Mouse (Mus musculus) heart, embryonic 11.5 days (tissue): ENCODE data around the gene Klk15. TPM values are rescaled to one million over a fixed set of nuclear protein-coding genes. Genes with fewer than 3 reads are reported as not detected.
"Not testable (repeated sequence)": the region's sequence is repeated elsewhere in the genome, so short reads cannot be mapped to it uniquely, and the experiment has no call there.

Experiments
- ATAC-seq: fragments of 200-750 bp; cut with Nextera tagmentation; replicated peaks from 2 replicates; pipeline ENCODE4 v1.8.0; 2017; ENCODE audit warnings: moderate library complexity; ENCODE audit not compliant: insufficient number of reproducible peaks, low FRiP score, low TSS enrichment
- H3K27ac ChIP-seq: fragments of 300-500 bp; sonication (generic); 2 replicates; pipeline ENCODE4 v1.5.1; 2014; ENCODE audit warnings: mild to moderate bottlenecking, low read depth, low read length
- H3K27me3 ChIP-seq: fragments of 300-500 bp; sonication (generic); 2 replicates; pipeline ENCODE4 v1.6.1; 2014; ENCODE audit warnings: mild to moderate bottlenecking, low read length, mixed read lengths; ENCODE audit not compliant: control insufficient read depth, insufficient read depth
- H3K36me3 ChIP-seq: fragments of 300-500 bp; sonication (generic); 2 replicates; pipeline ENCODE4 v1.6.1; 2014; ENCODE audit warnings: mild to moderate bottlenecking, low read length, moderate library complexity, mixed read lengths; ENCODE audit not compliant: control insufficient read depth, insufficient read depth
- H3K4me1 ChIP-seq: fragments of 300-500 bp; sonication (generic); 2 replicates; pipeline ENCODE4 v1.6.1; 2014; ENCODE audit warnings: low read length; ENCODE audit not compliant: control insufficient read depth, insufficient read depth
- H3K4me2 ChIP-seq: fragments of 300-500 bp; sonication (generic); 2 replicates; pipeline ENCODE4 v1.6.1; 2014; ENCODE audit warnings: mild to moderate bottlenecking, moderate library complexity
- H3K4me3 ChIP-seq: fragments of 300-500 bp; sonication (generic); 2 replicates; pipeline ENCODE4 v1.5.1; 2014; ENCODE audit warnings: low read depth, low read length
- H3K9ac ChIP-seq: fragments of 300-500 bp; sonication (generic); 2 replicates; pipeline ENCODE4 v1.6.1; 2014; ENCODE audit warnings: mild to moderate bottlenecking, low read depth, low read length, moderate library complexity
- H3K9me3 ChIP-seq: fragments of 300-500 bp; sonication (generic); replicated peaks from 2 replicates; pipeline ENCODE4 v1.6.1; 2016; ENCODE audit warnings: low read length; ENCODE audit not compliant: control insufficient read depth
- WGBS: fragments of 180-500 bp; shearing (Covaris S2); extraction: QIAGEN DNeasy Blood & Tissue Kit; methylation state at CpG from one replicate; pipeline ENCODE4 v1.1.7; 2014; ENCODE audit not compliant: insufficient replicate concordance; 5-methylcytosine and 5-hydroxymethylcytosine counted together
- polyA plus RNA-seq: library from polyadenylated mRNA; unstranded; fragments of >200 nt; fragmentation: Nextera tagmentation; extraction: Ambion mirVana; gene quantifications from 2 replicates; pipeline ENCODE4 v1.2.1, GENCODE M21; 2014

The Klk15 gene
- polyA plus RNA-seq, 1 experiment from 2014 or later, result not detected

DNA sequence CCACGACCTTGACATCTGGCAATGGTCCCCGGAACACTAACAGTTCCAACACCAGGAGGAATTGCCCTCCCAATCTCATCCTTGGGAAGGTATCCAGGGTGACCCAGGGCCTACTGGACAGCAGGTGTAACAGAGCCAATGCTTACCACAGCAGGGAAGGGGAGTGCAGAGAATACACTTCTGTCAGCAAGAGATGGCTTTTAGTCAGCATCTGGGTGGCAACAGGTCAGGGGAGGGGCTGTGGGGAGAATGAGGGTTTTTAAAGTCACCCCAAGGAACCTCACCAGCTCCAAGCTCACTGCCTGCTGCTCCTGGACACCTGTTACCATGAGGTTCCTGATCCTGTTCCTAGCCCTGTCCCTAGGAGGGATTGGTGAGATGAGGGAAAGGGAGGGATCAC, 16.8 kb downstream of the Klk15 start, which contains the start of gene Klk1b8:
TSS of gene Klk1b8 (plus strand) at position 301 of the 400 bp plus-strand sequence.
- ATAC-seq, result no peak
- WGBS, result 77% methylated on average over 2 of the region's 2 CpGs
- no peak within 1 kb of the TSS for H3K27ac ChIP-seq

DNA sequence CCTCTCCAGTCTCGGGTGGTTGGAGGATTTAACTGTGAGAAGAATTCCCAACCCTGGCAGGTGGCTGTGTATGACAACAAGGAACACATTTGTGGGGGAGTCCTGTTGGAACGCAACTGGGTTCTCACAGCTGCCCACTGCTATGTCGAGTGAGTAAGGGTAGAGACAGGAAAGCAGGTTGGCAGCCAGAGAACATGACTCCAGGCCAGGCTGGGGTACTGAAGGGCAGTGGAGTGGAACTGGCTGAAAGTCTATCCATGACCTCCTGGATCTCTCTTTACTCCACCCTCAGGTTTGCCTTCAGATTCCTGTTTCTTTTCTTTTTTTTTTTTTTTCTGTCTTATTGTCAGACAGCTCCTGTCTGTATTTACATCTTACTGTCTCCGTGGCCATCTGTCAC, 19.2 kb downstream of the Klk15 start:
- H3K4me2 ChIP-seq, result no peak overlapping the region
- no peaks in the 10 kb centered on the region for H3K4me1 ChIP-seq
- H3K9ac ChIP-seq, result no peak overlapping the region
- no peaks in the 10 kb centered on the region for H3K36me3 ChIP-seq
- no peak overlapping the region for H3K4me3 ChIP-seq
- H3K9me3 ChIP-seq, result no peaks in the 10 kb centered on the region
- no peaks in the 10 kb centered on the region for H3K27me3 ChIP-seq
- 60% methylated on average over 4 of the region's 4 CpGs for WGBS
- no peak for ATAC-seq
- H3K27ac ChIP-seq, result no peak overlapping the region

More for the DNA sequence above, 16.8 kb downstream of the Klk15 start, which contains the start of gene Klk1b8:
- Histone ChIP-seq H3K9ac (no peak within 1 kb of the TSS), H3K27me3 (no peaks in the 10 kb centered on the region), H3K9me3 (no peaks in the 10 kb centered on the region), H3K4me3 (no peak within 1 kb of the TSS), H3K4me2 (no peak within 1 kb of the TSS), H3K4me1 (no peaks in the 10 kb centered on the region), H3K36me3 (no peaks in the 10 kb centered on the region)

DNA sequence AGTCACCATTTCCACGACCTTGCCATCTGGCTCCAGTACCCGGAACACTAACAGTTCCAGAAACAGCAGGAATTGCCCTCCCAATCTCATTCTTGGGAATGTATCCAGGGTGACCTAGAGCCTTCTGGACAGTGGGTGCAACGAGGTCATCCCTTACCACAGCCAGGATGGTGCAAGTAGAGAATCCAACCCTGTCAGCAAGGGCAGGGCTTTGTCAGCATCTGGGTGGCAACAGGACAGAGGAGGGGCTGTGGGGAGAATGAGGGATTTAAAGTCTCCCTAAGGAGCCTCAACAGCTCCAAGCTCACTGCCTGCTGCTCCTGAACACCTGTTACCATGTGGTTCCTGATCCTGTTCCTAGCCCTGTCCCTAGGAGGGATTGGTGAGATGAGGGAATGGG, 32.9 kb downstream of the Klk15 start, which contains the start of gene Klk1b1:
TSS of gene Klk1b1 (plus strand) at position 301 of the 400 bp plus-strand sequence.
- Histone ChIP-seq H3K27me3 (no peaks in the 10 kb centered on the region), H3K4me3 (no peak within 1 kb of the TSS), H3K4me1 (no peaks in the 10 kb centered on the region), H3K9me3 (no peaks in the 10 kb centered on the region), H3K36me3 (no peaks in the 10 kb centered on the region), H3K27ac (no peak within 1 kb of the TSS), H3K4me2 (no peak within 1 kb of the TSS), H3K9ac (no peak within 1 kb of the TSS)
- 61% methylated on average over 3 of the region's 3 CpGs for WGBS
- no peak for ATAC-seq

DNA sequence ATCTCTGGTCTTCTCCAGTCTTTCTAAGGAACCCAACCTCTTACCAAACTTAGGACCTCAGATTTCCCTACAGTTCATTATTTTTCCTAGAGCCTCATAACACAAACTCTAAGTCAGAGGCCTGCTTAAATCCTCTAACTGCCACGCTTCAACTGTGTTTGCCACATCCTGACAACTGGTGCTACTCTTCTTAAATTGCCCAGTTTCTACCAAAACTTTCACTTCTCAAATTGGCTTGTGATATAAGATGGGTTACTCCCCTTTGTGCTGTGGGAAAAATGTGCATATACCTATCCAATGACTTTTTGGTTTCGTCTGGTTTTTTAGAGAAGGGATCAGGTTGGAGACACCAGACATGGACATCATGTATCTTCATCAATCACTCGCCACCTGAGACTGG, 33.5 kb downstream of the Klk15 start:
- no peak overlapping the region for H3K27ac ChIP-seq
- no peak overlapping the region for H3K9ac ChIP-seq
- ATAC-seq, result no peak
- H3K4me1 ChIP-seq, result no peaks in the 10 kb centered on the region
- H3K4me3 ChIP-seq, result no peak overlapping the region
- H3K27me3 ChIP-seq, result no peaks in the 10 kb centered on the region
- 76% methylated on average over 3 of the region's 3 CpGs for WGBS
- H3K36me3 ChIP-seq, result no peaks in the 10 kb centered on the region
- no peak overlapping the region for H3K4me2 ChIP-seq
- H3K9me3 ChIP-seq, result no peaks in the 10 kb centered on the region

DNA sequence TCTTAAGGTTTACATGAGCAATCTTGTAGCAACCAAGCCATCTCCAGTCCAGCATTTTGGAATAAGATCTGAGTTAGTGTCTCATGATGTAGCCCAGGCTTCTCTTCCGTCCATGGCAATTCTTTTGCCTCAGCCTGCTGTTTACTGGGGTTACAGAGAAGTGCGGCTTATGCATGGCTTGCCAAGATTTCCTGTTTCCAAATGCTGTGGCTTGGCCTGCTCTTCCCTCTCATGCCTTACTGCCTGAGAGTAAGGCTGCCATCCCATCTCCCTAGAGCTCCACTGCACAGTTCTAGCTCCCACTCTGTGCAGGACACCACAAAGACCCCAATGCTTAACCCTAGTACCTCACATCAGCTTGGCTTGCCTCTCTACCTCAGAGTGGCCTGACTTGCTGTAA, 34.1 kb downstream of the Klk15 start:
- Histone ChIP-seq H3K9me3 (no peaks in the 10 kb centered on the region), H3K36me3 (no peaks in the 10 kb centered on the region), H3K4me3 (no peak overlapping the region), H3K9ac (no peak overlapping the region), H3K4me1 (no peaks in the 10 kb centered on the region), H3K27ac (no peak overlapping the region), H3K4me2 (no peak overlapping the region), H3K27me3 (no peaks in the 10 kb centered on the region)
- 80% methylated on average over 2 of the region's 2 CpGs for WGBS
- ATAC-seq, result no peak

DNA sequence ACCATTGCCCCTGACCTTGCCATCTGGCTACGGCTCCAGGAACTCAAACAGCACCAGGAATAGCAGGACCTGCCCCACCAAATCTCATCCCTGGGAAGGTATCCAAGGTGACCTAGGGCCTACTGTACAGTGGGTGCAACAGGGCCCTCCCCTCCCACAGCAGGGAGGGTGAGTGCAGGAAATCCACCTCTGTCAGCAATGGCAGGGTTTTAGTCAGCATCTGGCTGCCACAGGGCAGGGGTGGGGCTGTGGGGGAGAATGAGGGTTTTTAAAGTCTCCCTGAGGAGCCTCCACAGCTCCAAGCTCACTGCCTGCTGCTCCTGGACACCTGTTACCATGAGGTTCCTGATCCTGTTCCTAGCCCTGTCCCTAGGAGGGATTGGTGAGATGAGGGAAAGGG, 42.2 kb downstream of the Klk15 start, which contains the start of gene Klk1b9:
TSS of gene Klk1b9 (plus strand) at position 301 of the 400 bp plus-strand sequence.
- H3K27me3 ChIP-seq, H3K9ac ChIP-seq, ATAC-seq, H3K4me3 ChIP-seq, H3K27ac ChIP-seq, H3K9me3 ChIP-seq, H3K4me1 ChIP-seq, H3K36me3 ChIP-seq, H3K4me2 ChIP-seq: not testable (repeated sequence)
- 68% methylated on average over 1 of the region's 1 CpGs for WGBS

DNA sequence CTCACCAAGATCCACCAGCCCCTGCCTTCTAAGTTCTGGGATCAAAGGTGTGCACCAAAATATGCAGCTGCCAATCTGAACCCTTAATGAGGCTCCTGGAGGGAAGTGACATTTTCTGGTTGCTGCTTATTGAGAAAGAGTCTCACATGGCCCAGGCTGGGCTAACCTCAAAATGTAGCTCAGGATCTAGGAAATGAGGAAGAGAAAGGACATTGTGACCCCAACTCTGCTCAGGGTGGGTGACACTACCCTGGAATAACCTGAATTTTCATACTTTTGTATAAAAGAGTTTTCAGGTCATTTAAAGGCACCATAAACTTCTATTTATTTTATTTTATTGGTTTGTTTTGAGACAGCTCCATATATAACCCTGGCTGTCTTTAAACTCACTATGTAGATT, 52.1 kb downstream of the Klk15 start:
- Histone ChIP-seq H3K36me3 (no peaks in the 10 kb centered on the region), H3K9ac (no peak overlapping the region), H3K9me3 (no peaks in the 10 kb centered on the region), H3K4me3 (no peak overlapping the region), H3K27ac (no peak overlapping the region), H3K4me1 (no peaks in the 10 kb centered on the region), H3K27me3 (no peaks in the 10 kb centered on the region), H3K4me2 (no peak overlapping the region)
- ATAC-seq, result no peak

Other genes starting within 250 kb of the Klk15 start
- gene Klk14, start 243.3 kb upstream of the Klk15 start, polyA plus RNA-seq, result not detected in 2 replicates
- 0.70 and 0.83 TPM in 2 replicates for gene Klk13, start 221.2 kb upstream of the Klk15 start, polyA plus RNA-seq
- not detected in 2 replicates for gene Klk12, start 164.8 kb upstream of the Klk15 start, polyA plus RNA-seq
- gene Klk11, start 159.1 kb upstream of the Klk15 start, polyA plus RNA-seq, result not detected in 2 replicates
- gene Klk10, start 152.7 kb upstream of the Klk15 start, polyA plus RNA-seq, result 0.26 TPM in 1 of 2 replicates, not detected in the other
- gene Klk9, start 141.8 kb upstream of the Klk15 start, polyA plus RNA-seq, result not detected in 2 replicates
- 26.3 and 32.1 TPM in 2 replicates for gene Klk8, start 136.2 kb upstream of the Klk15 start, polyA plus RNA-seq
- gene Klk7, start 122.4 kb upstream of the Klk15 start, polyA plus RNA-seq, result 0.09 TPM in 1 of 2 replicates, not detected in the other
- gene Klk6, start 109.2 kb upstream of the Klk15 start, polyA plus RNA-seq, result not detected in 2 replicates
- gene Klk5, start 91.8 kb upstream of the Klk15 start, polyA plus RNA-seq, result not detected in 2 replicates
- gene Klk4, start 52.6 kb upstream of the Klk15 start, polyA plus RNA-seq, result not detected in 2 replicates
- not detected in 2 replicates for gene Klk1b8, start 16.9 kb downstream of the Klk15 start, polyA plus RNA-seq
- not detected in 2 replicates for gene Klk1b1, start 33.0 kb downstream of the Klk15 start, polyA plus RNA-seq
- not detected in 2 replicates for gene Klk1b9, start 42.3 kb downstream of the Klk15 start, polyA plus RNA-seq
- not detected in 2 replicates for gene Klk1b11, start 62.1 kb downstream of the Klk15 start, polyA plus RNA-seq
- gene Klk1b26, start 78.4 kb downstream of the Klk15 start, polyA plus RNA-seq, result not detected in 2 replicates
- gene Klk1b27, start 118.5 kb downstream of the Klk15 start, polyA plus RNA-seq, result not detected in 2 replicates
- gene Klk1b21, start 168.6 kb downstream of the Klk15 start, polyA plus RNA-seq, result not detected in 2 replicates
- not detected in 2 replicates for gene Klk1b22, start 178.9 kb downstream of the Klk15 start, polyA plus RNA-seq
- not detected in 2 replicates for gene Klk1b16, start 203.0 kb downstream of the Klk15 start, polyA plus RNA-seq